Mouse (Mus musculus): ENCODE measurements around the gene Ahcyl2.
"Not testable (repeated sequence)": the region's sequence is repeated elsewhere in the genome, so short reads cannot be mapped to it uniquely, and the experiment has no call there.

Gene Ahcyl2

DNA sequence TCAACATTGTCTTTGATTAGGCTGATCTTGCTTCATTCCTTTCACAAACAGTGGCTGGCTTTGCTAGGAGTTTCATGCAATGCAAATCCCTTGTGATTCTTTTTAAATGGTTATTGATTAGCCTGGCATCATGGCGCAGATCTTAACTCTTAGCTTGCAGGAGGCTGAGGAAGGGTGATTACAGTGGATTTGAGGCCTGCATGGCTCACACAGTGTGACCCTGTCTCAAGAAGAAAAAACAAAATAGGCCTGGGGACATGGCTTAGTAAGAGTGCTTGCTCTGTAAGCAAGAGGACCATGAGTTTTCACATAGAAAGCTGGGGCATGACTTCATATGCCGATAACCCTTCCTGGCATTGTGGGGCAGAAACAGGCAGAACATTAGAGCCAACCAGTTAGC, 47.8 kb downstream of the Ahcyl2 start:
- peak; percentile 8 for DNase-seq (ENCODE audit: low spot score)

GRCm38 (mm10) chr6:29816371-29816770, 48.6 kb downstream of the Ahcyl2 start:
- DNase-seq (ENCODE audit: low spot score): not testable (repeated sequence)

DNA sequence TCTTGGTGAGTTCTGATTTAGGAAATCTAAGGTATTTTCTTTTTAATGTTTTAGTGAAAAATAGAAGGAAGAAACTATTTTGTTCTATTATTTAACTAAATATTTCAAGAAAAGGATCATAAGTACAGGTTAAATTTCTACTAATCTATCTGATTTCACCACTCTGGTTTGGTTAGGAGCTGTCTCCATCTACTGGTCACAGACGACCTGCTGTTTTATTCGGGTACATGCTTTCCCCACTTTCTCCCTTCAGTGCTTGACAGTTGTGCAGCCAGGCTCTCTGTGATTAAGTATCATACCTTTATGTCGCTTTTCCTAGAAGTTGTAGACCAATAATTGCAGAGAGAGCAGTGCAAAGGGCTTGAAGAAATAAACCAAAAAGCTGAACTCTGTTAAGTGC, 51.5 kb downstream of the Ahcyl2 start:
- DNase-seq (ENCODE audit: low spot score): peak; percentile 56

DNA sequence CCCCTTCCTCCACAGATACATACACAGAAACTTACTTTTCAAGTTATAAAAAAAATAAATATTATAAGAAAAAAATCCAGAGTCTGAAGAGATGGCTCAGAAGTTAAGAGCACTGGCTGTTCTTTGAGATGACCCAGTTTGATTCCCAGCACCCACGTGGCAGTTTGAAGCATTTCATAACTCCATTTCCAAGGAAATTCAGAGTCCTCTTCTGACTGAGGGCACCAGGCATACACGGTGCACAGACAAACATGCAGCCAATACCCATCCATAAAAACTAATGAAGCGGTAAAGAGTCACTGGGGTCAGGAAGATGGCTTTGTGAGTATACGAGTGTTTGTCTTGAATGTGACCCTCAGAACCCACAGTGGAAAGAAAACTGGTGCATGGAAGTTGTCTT, 52.5 kb downstream of the Ahcyl2 start:
- DNase-seq (ENCODE audit: low spot score): no peak

DNA sequence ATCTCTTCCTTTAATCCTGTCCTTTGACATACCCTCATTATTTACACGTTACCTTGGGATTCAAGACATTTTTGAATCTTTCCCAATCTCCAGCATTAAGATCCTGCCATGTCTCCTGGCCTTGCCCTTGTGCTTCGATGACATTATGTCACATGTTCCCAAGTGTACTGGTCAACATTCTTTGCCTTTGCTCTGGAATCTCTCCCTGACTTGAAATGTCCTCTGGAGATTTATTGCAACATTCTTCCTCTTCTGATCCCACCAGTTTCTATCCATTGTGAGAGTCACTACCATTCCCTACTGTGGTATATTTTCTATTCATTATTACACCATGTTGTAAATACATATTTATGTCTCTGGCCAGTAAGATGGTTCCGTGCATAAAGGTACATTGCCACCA, 53.1 kb downstream of the Ahcyl2 start:
- DNase-seq (ENCODE audit: low spot score): no peak

GRCm38 (mm10) chr6:29821770-29822169, 54.0 kb downstream of the Ahcyl2 start:
- no peak for DNase-seq (ENCODE audit: low spot score)

GRCm38 (mm10) chr6:29825302-29825701, 57.5 kb downstream of the Ahcyl2 start:
- DNase-seq (ENCODE audit: low spot score): no peak

DNA sequence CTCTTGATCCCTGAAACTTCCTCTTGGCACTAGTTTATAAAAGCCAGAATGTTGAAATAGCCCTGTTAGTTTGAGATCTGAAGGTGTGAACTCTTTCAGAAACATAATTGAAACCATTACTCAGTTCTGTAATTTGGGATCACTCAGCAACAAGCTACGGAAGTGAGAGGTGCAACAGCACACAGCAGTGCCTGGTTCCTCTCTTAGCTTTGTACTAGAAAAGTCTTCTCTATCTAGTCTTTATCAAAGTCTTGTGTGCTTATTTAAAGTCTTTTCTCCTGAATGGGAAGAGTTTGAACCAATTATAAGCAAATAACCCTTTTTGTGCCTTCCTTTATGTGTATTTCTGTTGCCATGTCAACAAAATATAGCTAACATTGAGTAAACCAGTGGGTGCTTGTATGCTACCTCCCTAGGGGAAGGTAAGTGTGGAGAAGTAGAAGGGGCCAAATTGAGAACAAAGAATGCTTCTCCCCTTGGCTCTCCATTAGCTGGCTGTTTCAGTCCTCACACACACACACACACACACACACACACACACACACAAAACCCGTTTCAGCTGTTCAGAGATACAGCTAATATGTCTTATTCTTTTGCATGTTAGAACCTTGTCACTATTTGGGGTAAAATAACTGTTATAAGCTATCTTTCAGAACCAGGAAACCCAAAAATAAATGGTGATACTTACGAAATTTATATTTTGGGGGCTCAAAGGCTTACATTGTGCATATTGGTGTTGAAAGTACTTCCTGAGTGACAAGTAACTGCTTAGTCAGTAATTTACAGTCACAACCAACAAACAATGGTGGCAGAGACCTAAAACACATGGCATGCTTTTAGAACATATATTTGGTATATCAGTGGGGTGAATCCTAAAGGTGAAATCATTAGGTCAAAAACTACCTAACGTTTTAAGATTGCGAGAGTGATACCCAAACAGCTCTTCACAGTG, 59.8 kb downstream of the Ahcyl2 start:
- no peak for DNase-seq (ENCODE audit: low spot score)

DNA sequence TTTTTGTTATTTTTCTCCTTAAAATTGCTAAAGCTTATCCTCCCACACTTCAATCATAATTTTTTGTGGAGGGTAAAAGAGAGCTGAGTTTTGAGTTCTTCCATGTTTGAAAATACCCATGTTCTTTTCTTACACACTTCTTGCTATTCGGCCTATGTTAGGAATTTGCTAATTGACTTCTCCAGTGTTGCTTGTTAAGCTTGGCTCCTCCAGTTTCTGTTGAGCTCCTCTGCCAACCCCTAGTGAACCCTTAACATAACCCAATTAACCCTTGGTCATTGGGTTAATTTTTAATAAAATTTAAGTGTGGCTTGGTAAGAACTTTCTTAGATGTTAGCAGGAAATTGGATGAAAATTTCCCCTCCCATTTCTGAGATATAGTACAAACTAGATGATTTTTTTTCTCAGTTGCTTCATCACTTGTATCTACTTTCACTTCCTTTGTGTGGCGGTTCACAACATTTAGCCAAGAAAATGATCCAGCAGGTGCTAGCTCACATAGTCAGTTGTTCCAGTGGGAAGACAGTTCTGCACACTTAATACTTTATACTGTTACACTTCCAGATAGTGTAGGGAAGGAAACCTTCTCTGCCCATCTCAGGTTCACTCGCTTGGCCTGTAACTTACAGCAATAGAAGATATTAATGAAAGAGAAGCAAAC, 60.9 kb downstream of the Ahcyl2 start:
- no peak for DNase-seq (ENCODE audit: low spot score)

- no peak for DNase-seq (ENCODE audit: low spot score)
Observed at GRCm38 (mm10) chr6:29832356-29832755, 64.5 kb downstream of the Ahcyl2 start.

DNA sequence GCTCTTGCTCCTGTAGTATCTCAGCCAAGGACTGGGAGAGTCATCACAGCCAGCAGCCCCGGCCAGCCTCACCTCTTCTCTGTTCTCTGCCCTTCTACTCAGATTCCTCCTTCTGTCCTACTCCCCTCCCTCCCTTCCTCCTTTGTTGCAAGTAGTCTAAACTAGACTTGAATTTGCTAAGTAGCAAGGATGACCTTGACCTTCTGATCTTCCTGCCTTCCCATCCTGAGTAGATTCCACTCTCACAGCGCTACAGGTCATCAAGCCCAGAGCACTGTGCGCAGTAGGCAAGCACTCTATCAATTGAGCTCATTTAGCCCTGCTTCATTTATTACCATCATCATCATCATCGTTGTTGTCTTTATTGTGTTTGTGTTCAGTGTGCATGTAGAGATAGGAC, 65.3 kb downstream of the Ahcyl2 start:
- DNase-seq (ENCODE audit: low spot score): no peak

DNA sequence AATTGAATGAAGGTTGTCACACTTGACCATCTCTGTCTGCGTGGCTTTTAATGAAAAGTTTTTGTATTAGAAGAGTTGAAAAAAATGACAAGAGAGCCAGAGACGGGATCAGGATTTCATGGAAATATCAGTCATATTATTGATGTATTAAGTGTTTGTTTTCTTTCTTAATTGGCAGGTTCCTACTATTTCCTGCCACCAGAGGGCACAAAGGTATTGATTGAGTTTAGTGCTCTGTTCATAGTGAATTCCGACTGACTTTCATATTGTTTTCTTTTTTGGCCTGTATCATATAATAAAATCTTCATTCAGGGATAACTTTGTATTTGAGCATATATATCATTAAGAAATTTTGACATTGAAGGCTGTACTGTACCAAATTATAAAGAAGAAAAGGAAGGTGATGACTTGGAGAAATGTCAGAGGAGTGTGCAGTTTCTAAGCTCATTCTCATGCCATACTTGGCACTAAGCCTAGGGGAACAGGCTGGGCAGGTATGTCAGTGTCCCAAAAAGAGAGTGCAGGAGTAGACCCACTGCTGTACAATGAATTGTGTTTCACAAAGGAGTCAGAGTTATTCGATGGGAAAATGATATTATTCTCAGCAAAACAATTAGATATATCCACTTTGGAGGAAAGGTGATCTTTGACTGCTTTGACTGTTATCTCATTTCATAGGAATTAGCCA, 65.9 kb downstream of the Ahcyl2 start:
- peak; percentile 60 for DNase-seq (ENCODE audit: low spot score)

GRCm38 (mm10) chr6:29835543-29836177, 67.8 kb downstream of the Ahcyl2 start:
- no peak for DNase-seq (ENCODE audit: low spot score)

GRCm38 (mm10) chr6:29837579-29837978, 69.8 kb downstream of the Ahcyl2 start:
- no peak for DNase-seq (ENCODE audit: low spot score)

DNA sequence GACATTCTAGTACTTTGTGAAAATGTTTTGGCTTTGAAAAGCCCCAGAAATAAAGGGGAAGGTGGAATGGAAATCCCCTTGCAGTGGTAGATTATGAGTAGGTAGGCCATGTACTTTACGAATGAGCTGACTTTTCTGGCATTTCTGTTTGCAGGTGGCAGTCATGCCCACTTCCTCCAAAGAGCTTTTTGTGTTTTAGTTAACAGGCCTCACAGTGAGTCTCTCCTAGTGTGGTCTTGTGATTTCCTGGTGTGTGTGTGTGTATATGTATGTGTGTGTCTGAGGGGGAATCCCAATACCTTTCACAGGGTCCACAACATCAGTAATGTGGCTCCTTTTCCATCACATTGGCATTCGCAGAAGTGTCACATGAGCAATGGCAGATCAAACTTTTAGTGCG, 70.7 kb downstream of the Ahcyl2 start:
- DNase-seq (ENCODE audit: low spot score): no peak

- no peak for DNase-seq (ENCODE audit: low spot score)
Observed at GRCm38 (mm10) chr6:29840008-29840407, 72.2 kb downstream of the Ahcyl2 start.

- DNase-seq (ENCODE audit: low spot score): no peak
Observed at GRCm38 (mm10) chr6:29841461-29841860, 73.7 kb downstream of the Ahcyl2 start.

DNA sequence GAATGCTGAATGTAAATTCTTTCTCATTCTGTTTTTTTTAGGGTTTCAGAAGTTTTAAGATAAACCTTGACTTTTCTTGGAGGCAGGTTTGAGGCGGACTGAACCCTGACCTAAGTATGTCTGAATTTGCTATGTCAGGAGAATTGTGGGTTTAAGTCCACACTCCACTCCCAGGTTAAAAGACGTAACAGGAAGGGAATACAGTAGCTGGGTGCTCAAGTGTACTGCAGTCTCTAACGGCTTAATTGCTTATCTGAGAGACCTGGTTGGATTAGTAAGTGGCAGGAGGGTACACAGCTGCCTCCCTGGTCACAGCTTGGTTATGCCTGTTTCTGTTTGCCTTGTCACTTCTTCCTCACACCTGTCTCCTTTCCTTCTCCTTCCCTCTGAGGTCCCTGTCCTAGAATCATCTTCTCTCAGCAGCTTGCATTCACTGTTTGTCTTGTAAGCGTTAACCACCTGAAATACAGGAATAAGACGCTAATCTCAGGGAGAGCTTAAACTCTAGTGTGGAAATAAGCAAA, 79.9 kb downstream of the Ahcyl2 start:
- DNase-seq (ENCODE audit: low spot score): no peak

GRCm38 (mm10) chr6:29848808-29849207, 81.0 kb downstream of the Ahcyl2 start:
- no peak for DNase-seq (ENCODE audit: low spot score)

- no peak for DNase-seq (ENCODE audit: low spot score)
Observed at GRCm38 (mm10) chr6:29850096-29850495, 82.3 kb downstream of the Ahcyl2 start.

DNA sequence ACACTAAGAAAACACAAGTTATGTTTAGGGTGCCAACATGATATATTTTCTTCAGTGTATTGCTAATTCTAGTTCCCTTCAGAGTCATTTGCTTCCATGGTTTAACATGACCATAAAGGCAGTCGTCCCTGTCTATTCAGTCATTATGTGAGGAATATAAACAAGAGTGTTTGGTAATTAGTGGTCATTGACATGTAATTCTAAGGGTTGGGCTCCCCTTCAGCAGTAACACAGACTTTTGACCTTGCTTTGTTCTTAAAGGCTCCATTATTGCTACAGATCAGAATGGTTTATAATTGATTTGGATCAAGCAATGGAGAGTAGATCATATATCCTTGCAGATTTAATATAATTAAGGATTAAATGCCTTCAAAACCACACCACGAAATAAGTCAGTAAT, 82.9 kb downstream of the Ahcyl2 start:
- DNase-seq (ENCODE audit: low spot score): no peak

DNA sequence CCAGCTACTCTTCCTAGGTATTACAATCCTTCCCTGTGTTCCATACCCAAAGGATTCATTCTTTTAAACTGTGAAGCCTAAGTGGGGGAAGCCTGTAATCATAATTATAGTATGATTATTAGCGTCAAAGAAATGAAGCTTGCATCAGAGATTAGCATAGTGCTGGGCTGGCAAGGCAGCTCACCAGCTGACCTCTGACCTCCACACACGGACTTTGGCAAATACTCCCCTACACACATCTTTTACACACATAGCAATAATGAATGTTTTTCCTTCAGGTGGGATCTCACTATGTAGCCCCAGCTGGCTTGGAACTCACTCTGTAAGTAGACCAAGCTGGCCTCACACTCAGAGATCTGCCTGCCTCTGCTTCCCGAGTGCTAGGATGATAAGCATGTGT, 84.1 kb downstream of the Ahcyl2 start:
- no peak for DNase-seq (ENCODE audit: low spot score)
